Mouse (Mus musculus) midbrain, postnatal 0 days (tissue): Measurements from ENCODE around the gene Gal3st1. TPM values are rescaled to one million over a fixed set of nuclear protein-coding genes. Genes with fewer than 3 reads are reported as not detected.

Experiments
- ATAC-seq: fragments of 200-750 bp; cut with Nextera tagmentation; 2 replicates; pipeline ENCODE4 v1.8.0; 2017; ENCODE audit warnings: moderate number of reproducible peaks, mild to moderate bottlenecking, moderate TSS enrichment, moderate library complexity; ENCODE audit not compliant: low FRiP score
- DNase-seq: peaks from one replicate; pipeline ENCODE4 v3.0.0-alpha.2; 2015; ENCODE audit warnings: low spot score
- H3K27ac ChIP-seq: fragments of 300-500 bp; sonication (generic); 2 replicates; pipeline ENCODE4 v1.5.1; 2014; ENCODE audit warnings: low read depth, mild to moderate bottlenecking, low read length, mixed read lengths
- H3K27me3 ChIP-seq: fragments of 300-500 bp; sonication (generic); 2 replicates; pipeline ENCODE4 v1.6.1; 2014; ENCODE audit warnings: low read length, control low read depth, mixed read lengths; ENCODE audit not compliant: insufficient read depth
- H3K36me3 ChIP-seq: fragments of 300-500 bp; sonication (generic); 2 replicates; pipeline ENCODE4 v1.6.1; 2014; ENCODE audit warnings: low read length, control low read depth, mixed read lengths; ENCODE audit not compliant: insufficient read depth
- H3K4me1 ChIP-seq: fragments of 300-500 bp; sonication (generic); 2 replicates; pipeline ENCODE4 v1.6.1; 2014; ENCODE audit warnings: mild to moderate bottlenecking, control low read depth, antibody characterized with exemption, low read length, mixed read lengths; ENCODE audit not compliant: insufficient read depth
- H3K4me2 ChIP-seq: fragments of 300-500 bp; sonication (generic); 2 replicates; pipeline ENCODE4 v1.6.1; 2014; ENCODE audit warnings: low read depth, mild to moderate bottlenecking, low read length, mixed read lengths; ENCODE audit not compliant: poor library complexity, severe bottlenecking
- H3K4me3 ChIP-seq: fragments of 300-500 bp; sonication (generic); 2 replicates; pipeline ENCODE4 v1.5.1; 2014; ENCODE audit warnings: low read depth, mild to moderate bottlenecking, low read length, moderate library complexity
- H3K9ac ChIP-seq: fragments of 300-500 bp; sonication (generic); replicated peaks from 2 replicates; pipeline ENCODE4 v1.6.1; 2014; ENCODE audit warnings: mild to moderate bottlenecking, low read length, moderate library complexity, mixed read lengths; ENCODE audit not compliant: poor library complexity, severe bottlenecking
- H3K9me3 ChIP-seq: fragments of 300-500 bp; sonication (generic); 2 replicates; pipeline ENCODE4 v1.6.1; 2016; ENCODE audit warnings: low read length, control low read depth
- CTCF ChIP-seq: IDR thresholded peaks from 2 replicates; pipeline ENCODE4 v1.5.1; 2016; ENCODE audit warnings: antibody characterized with exemption, mild to moderate bottlenecking
- WGBS: fragments of 180-500 bp; shearing (Covaris S2); extraction: QIAGEN DNeasy Blood & Tissue Kit; methylation state at CpG from one replicate; pipeline ENCODE4 v1.1.7; 2014; 5-methylcytosine and 5-hydroxymethylcytosine counted together
- polyA plus RNA-seq: library from polyadenylated mRNA; unstranded; fragments of >200 nt; fragmentation: Nextera tagmentation; extraction: Ambion mirVana; gene quantifications from 2 replicates; pipeline ENCODE4 v1.2.1, GENCODE M21; 2015
- total RNA-seq: library from RNA; depleted of rRNA; stranded (reverse); fragments of >200 nt; gene quantifications from 2 replicates; pipeline ENCODE4 v1.2.3, GENCODE M21; 2014

The Gal3st1 gene
- total and polyA plus RNA-seq, 2 experiments from 2014 or later: 12.7 to 17.0 TPM

- H3K9me3 ChIP-seq: no peaks in the 10 kb centered on the region
- ATAC-seq (no peak), DNase-seq (no peak)
- H3K9ac ChIP-seq: no peak overlapping the region
- no peaks in the 10 kb centered on the region for H3K36me3 ChIP-seq
- no peak overlapping the region for H3K4me2 ChIP-seq
- H3K27ac ChIP-seq: no peak overlapping the region
- no peaks in the 10 kb centered on the region for H3K4me1 ChIP-seq
- 59% methylated on average over 7 of the region's 7 CpGs for whole genome bisulfite sequencing
- no peak for TF ChIP-seq CTCF
- no peaks in the 10 kb centered on the region for H3K27me3 ChIP-seq
- H3K4me3 ChIP-seq: no peak overlapping the region
These were observed 50.0 kb downstream of the Gal3st1 start for GRCm38 (mm10) chr11:4033471-4033870.

DNA sequence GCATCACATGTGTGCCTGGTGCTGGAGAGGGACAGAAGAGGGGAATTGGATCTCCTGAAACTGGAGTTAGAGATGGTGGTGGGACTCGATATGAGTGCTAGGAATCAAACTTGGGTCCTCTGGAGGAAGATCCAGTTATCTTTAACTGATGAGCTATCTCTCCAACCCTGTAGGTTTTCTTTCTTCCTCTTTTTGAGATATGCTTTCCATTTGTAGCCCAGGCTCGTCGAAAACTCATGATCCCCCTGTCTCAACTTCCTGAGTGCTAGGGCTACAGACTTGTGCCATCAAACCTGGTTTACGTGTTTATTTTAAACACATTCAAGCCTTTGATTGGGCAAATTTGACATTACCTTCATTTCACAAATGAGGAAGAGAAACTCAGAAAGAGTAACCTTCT lies 50.7 kb downstream of the Gal3st1 start:
- no peaks in the 10 kb centered on the region for H3K9me3 ChIP-seq
- no peaks in the 10 kb centered on the region for H3K36me3 ChIP-seq
- H3K27me3 ChIP-seq: no peaks in the 10 kb centered on the region
- no peak overlapping the region for H3K27ac ChIP-seq
- H3K4me1 ChIP-seq: no peaks in the 10 kb centered on the region
- WGBS: 93% methylated on average over 4 of the region's 4 CpGs
- H3K9ac ChIP-seq: no peak overlapping the region
- no peak overlapping the region for H3K4me2 ChIP-seq
- no peak overlapping the region for H3K4me3 ChIP-seq
- ATAC-seq (no peak), DNase-seq (no peak)
- TF ChIP-seq CTCF: no peak

GRCm38 (mm10) chr11:4035116-4035892 lies 51.9 kb downstream of the Gal3st1 start:
- WGBS: 72% methylated on average over 18 of the region's 18 CpGs
- H3K4me1 ChIP-seq: no peaks in the 10 kb centered on the region
- no peak overlapping the region for H3K9ac ChIP-seq
- H3K36me3 ChIP-seq: no peaks in the 10 kb centered on the region
- H3K4me3 ChIP-seq: no peak overlapping the region
- no peak for TF ChIP-seq CTCF
- H3K9me3 ChIP-seq: no peaks in the 10 kb centered on the region
- ATAC-seq (no peak), DNase-seq (no peak)
- H3K27ac ChIP-seq: no peak overlapping the region
- H3K27me3 ChIP-seq: no peaks in the 10 kb centered on the region
- no peak overlapping the region for H3K4me2 ChIP-seq

DNA sequence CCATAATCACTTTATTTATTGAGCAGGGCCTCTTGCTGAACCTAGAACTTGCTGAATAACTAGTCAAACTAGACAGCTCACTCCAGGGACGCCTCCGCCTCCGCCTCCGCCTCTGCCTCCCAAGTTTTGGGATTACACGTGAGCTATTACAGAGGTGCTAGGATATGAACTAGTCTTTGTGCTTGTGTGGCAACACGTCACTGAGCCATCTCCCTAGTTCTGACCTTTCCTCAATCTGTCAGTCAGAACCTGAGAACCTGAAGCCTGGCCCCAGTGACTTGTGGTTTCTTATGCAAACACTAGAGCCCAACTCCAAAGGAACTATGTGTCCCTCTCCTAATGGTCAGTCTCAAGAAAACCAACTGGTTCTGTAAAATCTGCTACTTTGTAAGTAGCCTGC lies 52.5 kb downstream of the Gal3st1 start:
- DNase-seq: no peak
- no peak overlapping the region for H3K4me3 ChIP-seq
- TF ChIP-seq CTCF: no peak
- no peaks in the 10 kb centered on the region for H3K4me1 ChIP-seq
- H3K27me3 ChIP-seq: no peaks in the 10 kb centered on the region
- H3K9me3 ChIP-seq: no peaks in the 10 kb centered on the region
- no peak overlapping the region for H3K9ac ChIP-seq
- H3K36me3 ChIP-seq: no peaks in the 10 kb centered on the region
- WGBS: 88% methylated on average over 6 of the region's 6 CpGs
- ATAC-seq: no peak
- no peak overlapping the region for H3K4me2 ChIP-seq
- no peak overlapping the region for H3K27ac ChIP-seq

DNA sequence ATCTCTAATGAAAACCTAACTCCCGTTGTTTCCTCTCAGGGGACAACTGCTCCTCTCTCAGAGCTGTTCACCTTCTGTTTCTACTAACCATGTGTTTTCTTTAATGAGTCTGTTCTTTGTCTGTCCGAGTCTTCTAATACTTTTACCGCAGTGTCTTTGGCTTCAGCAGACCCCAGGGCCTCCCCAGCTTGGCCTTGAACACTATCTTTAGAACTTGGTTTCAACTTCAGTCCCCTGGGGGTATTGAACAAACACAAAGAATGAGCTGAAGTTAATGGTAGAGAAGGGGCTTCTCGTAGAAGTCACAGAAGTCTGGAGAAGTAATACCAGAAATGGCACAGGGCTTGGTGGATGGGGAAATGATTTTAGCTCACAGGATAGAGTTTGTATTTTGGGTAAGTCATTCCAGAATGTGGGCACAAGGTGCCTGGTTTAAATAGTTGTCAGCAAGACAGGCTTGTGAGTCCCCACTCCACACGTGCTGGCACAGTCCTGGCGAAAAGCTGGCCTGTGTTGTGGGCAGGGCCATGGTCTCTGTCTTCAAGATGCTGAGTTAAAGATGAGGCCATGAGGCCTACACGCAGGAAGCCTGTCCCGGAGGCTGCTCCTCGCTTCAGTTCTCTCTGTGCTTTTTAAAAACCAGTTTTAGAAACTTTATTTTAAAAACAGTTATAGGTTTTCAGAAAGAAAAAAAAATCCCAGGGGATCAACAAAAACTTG lies 53.1 kb downstream of the Gal3st1 start:
- ATAC-seq (no peak), DNase-seq (no peak)
- no peaks in the 10 kb centered on the region for H3K36me3 ChIP-seq
- TF ChIP-seq CTCF: no peak
- 75% methylated on average over 9 of the region's 9 CpGs for WGBS
- no peak overlapping the region for H3K27ac ChIP-seq
- H3K9ac ChIP-seq: no peak overlapping the region
- no peak overlapping the region for H3K4me3 ChIP-seq
- H3K27me3 ChIP-seq: no peaks in the 10 kb centered on the region
- no peaks in the 10 kb centered on the region for H3K4me1 ChIP-seq
- no peaks in the 10 kb centered on the region for H3K9me3 ChIP-seq
- no peak overlapping the region for H3K4me2 ChIP-seq

- H3K27ac ChIP-seq: no peak overlapping the region
- no peaks in the 10 kb centered on the region for H3K9me3 ChIP-seq
- H3K36me3 ChIP-seq: no peaks in the 10 kb centered on the region
- H3K4me2 ChIP-seq: no peak overlapping the region
- ATAC-seq (no peak), DNase-seq (no peak)
- WGBS: 92% methylated on average over 4 of the region's 4 CpGs
- no peak for TF ChIP-seq CTCF
- H3K27me3 ChIP-seq: no peaks in the 10 kb centered on the region
- no peak overlapping the region for H3K4me3 ChIP-seq
- H3K9ac ChIP-seq: no peak overlapping the region
- no peaks in the 10 kb centered on the region for H3K4me1 ChIP-seq
These were observed 56.5 kb downstream of the Gal3st1 start for GRCm38 (mm10) chr11:4039951-4040350.
